Mouse (Mus musculus): ENCODE data around the gene Clec2l. TPM values are rescaled to one million over a fixed set of nuclear protein-coding genes. Genes with fewer than 3 reads are reported as not detected.
A peak's percentile ranks its signal among the peaks of the same experiment; 100 is the strongest.

Clec2l gene
- polyA plus RNA-seq, 1 experiment from 2014 or later, result 10.9 TPM

DNA sequence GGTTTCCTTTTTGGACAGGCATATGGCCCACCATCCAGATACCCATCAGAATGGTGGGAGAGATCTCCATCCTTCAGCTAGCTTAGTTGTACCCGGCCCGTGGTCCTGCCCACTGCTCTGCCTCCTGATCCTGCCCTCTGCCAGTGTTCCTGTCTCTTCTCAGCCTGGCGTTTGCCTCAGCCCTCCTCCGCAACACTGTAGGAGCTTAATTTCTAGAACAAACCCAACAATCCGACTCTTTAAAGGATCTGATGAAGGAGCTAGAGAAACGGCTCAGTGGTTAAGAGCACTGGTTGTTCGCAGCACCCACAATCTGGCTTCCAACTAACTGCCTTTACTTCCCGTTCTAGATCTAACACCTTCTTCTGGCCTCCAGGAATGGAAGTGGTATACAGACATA, 28.4 kb upstream of the Clec2l start:
- Histone ChIP-seq H3K9me3 (ENCODE audit: control insufficient read depth, low read length) (no peaks in the 10 kb centered on the region), H3K36me3 (ENCODE audit: control insufficient read depth, insufficient read depth) (no peaks in the 10 kb centered on the region), H3K27me3 (replicated peaks; ENCODE audit: control insufficient read depth, insufficient read depth, low read length) (peaks cover 25% of the 10 kb centered on the region), H3K9ac (replicated peaks; ENCODE audit: low read depth, low read length) (no peak overlapping the region), H3K4me3 (replicated peaks; ENCODE audit: low read length) (no peak overlapping the region), H3K4me1 (replicated peaks; ENCODE audit: control insufficient read depth, insufficient read depth, low read length) (peaks cover 21% of the 10 kb centered on the region), H3K27ac (ENCODE audit: low read length) (no peak overlapping the region), H3K4me2 (ENCODE audit: low read length) (no peak overlapping the region)
- 81% methylated on average over 8 of the region's 8 CpGs for WGBS
- ATAC-seq, result no peak

DNA sequence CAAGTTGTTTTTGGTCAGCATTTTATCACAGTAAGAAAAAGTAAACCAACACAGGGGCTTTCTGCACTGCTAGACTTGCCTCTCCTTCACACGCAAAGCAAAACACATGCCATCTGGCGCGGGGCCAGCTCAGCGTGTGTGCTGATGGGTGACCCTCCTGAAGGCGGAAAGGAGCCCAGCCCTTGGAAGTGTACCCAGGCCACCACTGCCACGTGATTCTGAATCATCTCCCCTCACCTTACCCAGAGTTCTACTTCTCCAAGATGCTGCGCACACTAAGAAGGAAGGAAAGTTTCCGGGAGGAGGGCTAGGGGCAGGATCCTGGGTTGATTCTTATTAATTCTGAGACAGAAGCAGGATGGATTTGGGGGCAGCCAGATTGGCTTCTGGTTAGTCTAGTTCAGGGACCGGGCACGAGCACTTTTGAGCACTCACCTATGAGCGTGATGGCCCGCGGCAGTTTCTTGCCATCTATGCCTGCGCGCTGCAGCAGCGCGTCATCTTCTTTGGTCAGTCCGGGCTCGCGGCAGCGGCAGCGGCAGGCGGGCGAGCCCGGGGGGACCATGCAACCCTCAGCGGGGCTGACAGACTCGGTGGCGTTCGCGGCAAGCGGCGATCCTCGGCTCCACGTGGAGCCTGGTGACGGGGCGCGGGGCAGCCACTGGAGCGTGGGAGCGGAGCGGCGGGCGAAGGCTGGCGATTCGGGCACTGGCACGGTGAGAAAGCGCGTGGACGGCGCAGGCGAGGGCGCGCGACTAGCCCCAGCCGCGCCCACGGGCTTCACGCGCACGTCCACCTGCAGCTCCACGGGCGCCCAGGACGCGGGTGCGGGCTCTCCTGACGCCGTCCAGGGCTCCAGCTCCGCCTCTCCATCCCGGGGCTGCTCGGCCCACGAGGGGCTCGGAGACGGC, 26.7 kb upstream of the Clec2l start:
- Histone ChIP-seq H3K27me3 (replicated peaks; ENCODE audit: control insufficient read depth, insufficient read depth, low read length) (peaks cover 28% of the 10 kb centered on the region), H3K9me3 (ENCODE audit: control insufficient read depth, low read length) (no peaks in the 10 kb centered on the region)
- ATAC-seq, result peak; percentile 71

DNA sequence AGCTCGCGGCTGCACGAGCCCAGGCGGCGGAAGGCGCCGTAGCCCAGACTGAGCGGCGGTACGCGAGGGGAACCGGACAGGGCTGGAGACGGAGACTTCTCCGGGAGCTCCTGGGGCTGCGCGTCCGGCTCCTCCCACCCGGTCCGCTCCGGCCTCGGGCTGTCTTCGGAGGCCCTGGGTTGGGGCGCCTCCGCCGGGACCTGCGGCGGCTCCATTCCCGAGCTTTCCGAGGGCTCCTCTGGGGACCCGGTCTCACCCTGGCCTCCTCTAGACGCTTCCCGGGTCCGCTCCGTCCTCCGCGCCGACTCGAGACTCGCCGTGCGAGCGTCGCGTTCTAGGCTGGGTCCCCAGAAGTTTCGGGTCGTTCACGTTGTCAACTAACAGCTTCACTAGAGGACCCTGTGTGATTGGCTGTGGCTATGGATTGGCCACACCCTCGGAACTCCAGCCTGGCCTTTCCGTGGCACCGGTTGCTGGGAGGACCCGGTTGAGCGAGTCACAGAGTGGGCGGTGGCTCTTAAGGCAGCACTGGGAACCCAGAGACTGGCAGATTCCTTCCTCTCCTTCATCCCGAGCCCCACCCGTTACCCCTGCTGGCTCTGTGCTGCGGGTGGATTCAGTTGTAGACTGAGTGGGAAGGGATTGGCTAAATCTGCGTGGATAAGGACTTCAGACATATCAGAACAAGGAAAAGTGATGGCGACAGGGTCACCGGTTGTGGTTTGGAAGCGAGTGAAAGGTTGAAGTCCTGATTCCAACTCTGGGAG, 25.8 kb upstream of the Clec2l start, which contains the start of gene Klrg2:
TSS of gene Klrg2 (minus strand) at position 391 of the 767 bp plus-strand sequence.
- Histone ChIP-seq H3K9me3 (ENCODE audit: control insufficient read depth, low read length) (no peaks in the 10 kb centered on the region), H3K4me2 (ENCODE audit: low read length) (peak within 1 kb of the TSS; percentile 96), H3K4me1 (replicated peaks; ENCODE audit: control insufficient read depth, insufficient read depth, low read length) (peaks cover 21% of the 10 kb centered on the region), H3K27me3 (replicated peaks; ENCODE audit: control insufficient read depth, insufficient read depth, low read length) (peaks cover 28% of the 10 kb centered on the region), H3K4me3 (replicated peaks; ENCODE audit: low read length) (peak within 1 kb of the TSS; percentile 55), H3K9ac (replicated peaks; ENCODE audit: low read depth, low read length) (peak within 1 kb of the TSS; percentile 48), H3K27ac (ENCODE audit: low read length) (no peak within 1 kb of the TSS), H3K36me3 (ENCODE audit: control insufficient read depth, insufficient read depth) (no peaks in the 10 kb centered on the region)
- WGBS, result 2% methylated on average over 57 of the region's 60 CpGs
- ATAC-seq, result peak; percentile 70

More for the DNA sequence above, 26.7 kb upstream of the Clec2l start:
- under 1% methylated on average over 67 of the region's 72 CpGs for WGBS
- Histone ChIP-seq H3K4me3 (replicated peaks; ENCODE audit: low read length) (peak overlapping the region; percentile 55), H3K9ac (replicated peaks; ENCODE audit: low read depth, low read length) (peak overlapping the region; percentile 48), H3K36me3 (ENCODE audit: control insufficient read depth, insufficient read depth) (no peaks in the 10 kb centered on the region), H3K4me2 (ENCODE audit: low read length) (peak overlapping the region; percentile 96), H3K4me1 (replicated peaks; ENCODE audit: control insufficient read depth, insufficient read depth, low read length) (peaks cover 21% of the 10 kb centered on the region), H3K27ac (ENCODE audit: low read length) (no peak overlapping the region)

DNA sequence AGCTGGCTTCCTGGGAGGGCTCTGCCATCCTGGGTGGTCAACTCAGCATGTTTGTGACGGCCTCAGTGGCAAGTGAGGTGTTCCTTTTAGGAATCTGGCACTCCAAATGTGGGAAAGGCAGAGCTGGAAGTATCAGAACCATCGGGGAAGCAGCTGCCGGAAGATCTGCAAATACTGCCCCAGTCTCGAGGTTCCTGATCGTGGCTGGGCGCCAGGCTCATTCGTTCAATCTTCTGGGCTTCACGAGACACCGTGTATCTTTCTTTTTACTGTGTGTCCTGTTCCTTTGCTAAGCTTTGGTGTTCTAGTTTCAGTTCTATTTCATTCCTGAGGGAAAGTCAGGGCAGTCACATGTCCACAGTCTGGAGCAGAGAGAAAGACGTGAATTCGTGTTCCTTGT, 22.5 kb upstream of the Clec2l start:
- H3K4me1 ChIP-seq (replicated peaks; ENCODE audit: control insufficient read depth, insufficient read depth, low read length), result peaks cover 19% of the 10 kb centered on the region
- no peak for ATAC-seq
- H3K27ac ChIP-seq (ENCODE audit: low read length), result no peak overlapping the region
- no peak overlapping the region for H3K4me3 ChIP-seq (replicated peaks; ENCODE audit: low read length)
- H3K4me2 ChIP-seq (ENCODE audit: low read length), result no peak overlapping the region
- H3K36me3 ChIP-seq (ENCODE audit: control insufficient read depth, insufficient read depth), result no peaks in the 10 kb centered on the region
- no peak overlapping the region for H3K9ac ChIP-seq (replicated peaks; ENCODE audit: low read depth, low read length)
- peaks cover 20% of the 10 kb centered on the region for H3K27me3 ChIP-seq (replicated peaks; ENCODE audit: control insufficient read depth, insufficient read depth, low read length)
- 79% methylated on average over 11 of the region's 11 CpGs for WGBS
- no peaks in the 10 kb centered on the region for H3K9me3 ChIP-seq (ENCODE audit: control insufficient read depth, low read length)

DNA sequence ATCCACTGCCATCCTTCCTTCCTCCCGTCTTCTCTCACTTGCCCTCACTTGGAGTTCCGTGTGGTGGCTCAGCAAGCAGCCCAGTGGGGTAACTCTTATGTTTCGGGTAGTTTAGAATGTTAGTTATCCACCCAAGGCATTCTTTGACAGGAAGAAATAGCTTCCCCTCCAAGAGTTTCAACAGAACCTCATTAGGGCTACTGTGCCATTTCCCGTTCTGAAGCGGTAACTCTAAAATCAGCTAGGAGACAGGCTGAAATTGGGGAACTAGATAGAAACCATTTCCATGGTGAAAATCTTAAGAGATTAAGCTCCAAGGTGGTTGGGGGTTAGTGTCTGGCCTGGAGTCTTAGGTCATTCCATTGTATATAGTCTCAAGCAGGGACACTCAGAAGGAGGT, 21.6 kb upstream of the Clec2l start:
- WGBS, result 72% methylated on average over 5 of the region's 5 CpGs
- no peak overlapping the region for H3K4me2 ChIP-seq (ENCODE audit: low read length)
- no peaks in the 10 kb centered on the region for H3K36me3 ChIP-seq (ENCODE audit: control insufficient read depth, insufficient read depth)
- ATAC-seq, result no peak
- H3K27ac ChIP-seq (ENCODE audit: low read length), result no peak overlapping the region
- H3K4me3 ChIP-seq (replicated peaks; ENCODE audit: low read length), result no peak overlapping the region
- no peak overlapping the region for H3K9ac ChIP-seq (replicated peaks; ENCODE audit: low read depth, low read length)
- peaks cover 11% of the 10 kb centered on the region for H3K4me1 ChIP-seq (replicated peaks; ENCODE audit: control insufficient read depth, insufficient read depth, low read length)
- peaks cover 16% of the 10 kb centered on the region for H3K27me3 ChIP-seq (replicated peaks; ENCODE audit: control insufficient read depth, insufficient read depth, low read length)
- no peaks in the 10 kb centered on the region for H3K9me3 ChIP-seq (ENCODE audit: control insufficient read depth, low read length)

DNA sequence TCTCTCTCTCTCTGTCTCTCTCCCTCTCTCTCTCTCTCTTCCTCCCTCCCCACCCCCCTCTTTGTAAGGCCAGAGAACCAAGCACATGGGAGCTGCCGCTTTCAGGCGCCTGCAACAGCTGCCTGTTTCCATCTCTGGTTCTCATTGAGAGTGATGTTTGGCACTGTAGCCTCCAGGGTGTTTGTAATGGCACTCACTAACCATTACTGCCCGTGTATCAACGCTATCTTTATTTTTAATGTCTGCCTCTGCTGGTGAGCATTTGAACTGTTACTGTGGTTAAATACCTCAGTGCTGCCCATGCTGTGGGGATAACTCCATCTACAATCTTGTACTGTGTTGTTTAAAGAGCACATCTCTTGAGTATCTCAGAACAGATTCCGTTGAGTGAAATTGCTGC, 21.2 kb upstream of the Clec2l start:
- H3K4me1 ChIP-seq (replicated peaks; ENCODE audit: control insufficient read depth, insufficient read depth, low read length), result peaks cover 8% of the 10 kb centered on the region
- WGBS, result 54% methylated on average over 5 of the region's 5 CpGs
- no peak overlapping the region for H3K4me3 ChIP-seq (replicated peaks; ENCODE audit: low read length)
- H3K27ac ChIP-seq (ENCODE audit: low read length), result no peak overlapping the region
- H3K36me3 ChIP-seq (ENCODE audit: control insufficient read depth, insufficient read depth), result no peaks in the 10 kb centered on the region
- H3K27me3 ChIP-seq (replicated peaks; ENCODE audit: control insufficient read depth, insufficient read depth, low read length), result peaks cover 15% of the 10 kb centered on the region
- H3K9me3 ChIP-seq (ENCODE audit: control insufficient read depth, low read length), result no peaks in the 10 kb centered on the region
- no peak overlapping the region for H3K4me2 ChIP-seq (ENCODE audit: low read length)
- ATAC-seq, result no peak
- no peak overlapping the region for H3K9ac ChIP-seq (replicated peaks; ENCODE audit: low read depth, low read length)

DNA sequence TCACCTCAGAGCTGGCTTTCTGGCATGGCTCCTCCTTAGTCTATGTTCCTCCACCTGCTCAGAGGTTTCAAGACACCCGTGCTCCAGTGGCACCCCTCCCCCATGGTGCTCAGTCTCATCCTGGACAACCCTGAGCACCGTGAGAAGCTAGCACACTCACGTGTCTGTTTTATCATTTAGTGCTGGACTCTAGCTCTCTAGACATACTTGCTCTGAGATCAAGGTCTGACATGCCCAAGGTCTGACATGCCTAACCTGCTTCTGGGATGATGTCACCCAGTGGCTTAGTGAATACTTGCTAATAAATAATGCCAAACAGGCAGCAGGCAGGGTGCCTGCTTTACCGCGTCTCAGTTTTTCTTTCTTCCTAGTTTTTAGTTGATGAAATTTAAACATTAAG, 20.3 kb upstream of the Clec2l start:
- Histone ChIP-seq H3K4me2 (ENCODE audit: low read length) (no peak overlapping the region), H3K27me3 (replicated peaks; ENCODE audit: control insufficient read depth, insufficient read depth, low read length) (peaks cover 7% of the 10 kb centered on the region), H3K4me3 (replicated peaks; ENCODE audit: low read length) (no peak overlapping the region), H3K27ac (ENCODE audit: low read length) (no peak overlapping the region), H3K4me1 (replicated peaks; ENCODE audit: control insufficient read depth, insufficient read depth, low read length) (no peaks in the 10 kb centered on the region), H3K9ac (replicated peaks; ENCODE audit: low read depth, low read length) (no peak overlapping the region), H3K36me3 (ENCODE audit: control insufficient read depth, insufficient read depth) (no peaks in the 10 kb centered on the region), H3K9me3 (ENCODE audit: control insufficient read depth, low read length) (no peaks in the 10 kb centered on the region)
- WGBS, result 80% methylated on average over 5 of the region's 5 CpGs
- ATAC-seq, result no peak

DNA sequence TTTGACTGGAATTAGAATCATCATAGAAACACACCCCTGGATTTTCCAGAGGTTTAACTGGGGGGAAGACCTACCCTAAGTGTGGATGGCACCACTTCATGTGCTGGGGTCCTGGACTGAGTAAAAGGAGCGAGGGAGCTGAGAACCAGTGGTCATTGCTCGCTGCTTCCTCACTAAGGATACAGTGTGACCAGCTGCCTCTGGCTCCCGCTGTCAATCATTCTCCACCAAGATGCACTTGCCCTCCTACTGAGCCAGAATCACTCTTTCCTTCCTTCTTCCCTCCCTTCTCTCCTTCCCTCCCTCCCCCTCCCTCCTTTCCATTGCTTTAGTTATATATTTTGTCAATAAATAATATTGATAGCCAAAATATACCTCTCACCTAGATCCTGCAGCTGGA, 19.8 kb upstream of the Clec2l start:
- Histone ChIP-seq H3K4me1 (replicated peaks; ENCODE audit: control insufficient read depth, insufficient read depth, low read length) (no peaks in the 10 kb centered on the region), H3K4me2 (ENCODE audit: low read length) (no peak overlapping the region), H3K9ac (replicated peaks; ENCODE audit: low read depth, low read length) (no peak overlapping the region), H3K4me3 (replicated peaks; ENCODE audit: low read length) (no peak overlapping the region), H3K36me3 (ENCODE audit: control insufficient read depth, insufficient read depth) (no peaks in the 10 kb centered on the region), H3K27ac (ENCODE audit: low read length) (no peak overlapping the region), H3K9me3 (ENCODE audit: control insufficient read depth, low read length) (no peaks in the 10 kb centered on the region), H3K27me3 (replicated peaks; ENCODE audit: control insufficient read depth, insufficient read depth, low read length) (peaks cover 6% of the 10 kb centered on the region)
- WGBS, result 83% methylated on average over 3 of the region's 3 CpGs
- no peak for ATAC-seq

DNA sequence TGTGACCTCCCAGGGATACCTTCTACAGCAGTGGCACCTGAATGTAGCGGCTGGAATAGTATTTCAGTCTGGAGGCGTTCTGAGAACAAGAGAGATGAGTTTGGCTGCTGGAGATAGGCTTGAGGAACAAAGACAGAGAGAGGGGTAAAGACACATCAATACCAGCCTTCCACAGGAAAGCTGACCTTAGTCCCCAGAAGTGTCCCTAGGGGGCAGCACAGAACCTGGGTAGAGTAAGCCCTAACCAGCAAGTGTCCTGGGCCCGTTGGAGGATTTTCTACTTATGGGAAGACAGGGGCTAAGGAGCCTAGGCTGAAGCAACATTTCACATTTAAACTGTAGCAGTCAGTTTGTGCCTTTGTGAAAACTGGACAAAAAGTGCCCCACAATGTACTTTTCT, 13.3 kb upstream of the Clec2l start:
- H3K4me2 ChIP-seq (ENCODE audit: low read length), result no peak overlapping the region
- WGBS, result 83% methylated on average over 3 of the region's 3 CpGs
- no peaks in the 10 kb centered on the region for H3K36me3 ChIP-seq (ENCODE audit: control insufficient read depth, insufficient read depth)
- H3K4me3 ChIP-seq (replicated peaks; ENCODE audit: low read length), result no peak overlapping the region
- no peak overlapping the region for H3K27ac ChIP-seq (ENCODE audit: low read length)
- no peaks in the 10 kb centered on the region for H3K9me3 ChIP-seq (ENCODE audit: control insufficient read depth, low read length)
- no peak overlapping the region for H3K9ac ChIP-seq (replicated peaks; ENCODE audit: low read depth, low read length)
- ATAC-seq, result no peak
- no peaks in the 10 kb centered on the region for H3K27me3 ChIP-seq (replicated peaks; ENCODE audit: control insufficient read depth, insufficient read depth, low read length)
- no peaks in the 10 kb centered on the region for H3K4me1 ChIP-seq (replicated peaks; ENCODE audit: control insufficient read depth, insufficient read depth, low read length)

Data from forebrain, embryonic 16.5 days (tissue).